Mouse (Mus musculus): Measurements from ENCODE around the gene Gtf2f2. TPM values are rescaled to one million over a fixed set of nuclear protein-coding genes. Genes with fewer than 3 reads are reported as not detected.

The Gtf2f2 gene
- 10 to 100 TPM; 25.0 to 27.4 TPM for total RNA-seq (2021)

DNA sequence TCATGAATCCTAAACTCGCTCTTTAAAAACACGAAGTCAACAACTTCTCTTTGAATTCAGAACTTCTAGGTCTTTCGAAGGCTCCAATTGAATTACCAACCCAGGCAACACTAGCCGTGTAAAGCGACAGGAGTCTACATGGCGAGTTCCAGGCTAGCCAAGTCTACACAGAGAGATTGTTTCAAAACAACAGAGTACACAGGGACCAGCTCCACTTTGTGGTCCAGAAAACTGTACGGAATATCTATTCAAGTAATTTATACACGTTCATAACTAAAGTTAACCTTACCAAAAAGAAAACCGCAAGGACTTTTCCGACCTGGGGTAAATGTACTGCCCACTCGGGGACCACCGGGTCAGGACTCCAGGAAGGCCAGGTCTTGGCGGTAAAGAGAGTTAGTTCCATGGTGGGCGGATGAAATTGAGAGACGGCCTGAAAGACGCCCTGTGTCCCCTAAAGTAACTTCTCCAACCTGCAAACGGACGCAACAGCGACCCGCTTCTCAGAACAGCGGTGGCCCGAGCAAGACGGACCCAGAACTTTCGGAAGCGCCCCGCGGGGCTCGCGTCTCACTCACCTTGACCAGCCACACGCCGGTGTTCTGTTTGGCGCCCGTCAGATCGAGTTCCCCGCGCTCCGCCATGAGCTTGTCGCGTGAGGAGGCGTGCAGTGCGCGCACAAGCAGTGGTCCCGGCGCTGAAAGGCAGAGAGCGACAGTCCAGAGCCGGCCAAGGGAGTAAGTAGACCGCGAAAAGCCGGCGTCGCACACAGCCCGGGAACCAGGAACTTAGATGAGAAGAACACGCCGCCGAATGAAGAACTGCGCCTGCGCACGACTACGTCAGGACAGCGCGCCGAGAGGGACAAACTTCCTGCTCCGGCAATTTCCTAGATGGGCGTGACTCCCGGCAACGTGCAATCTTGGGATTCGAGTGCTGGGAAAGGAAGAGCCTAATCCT, at the start of gene Gtf2f2:
Gene Gtf2f2 (minus strand): TSS at position 764 of the 960 bp plus-strand sequence.
- peak; percentile 98 for DNase-seq

- no peak for DNase-seq
These were observed 48.8 kb upstream of the Gtf2f2 start for GRCm38 (mm10) chr14:76059441-76059840.

GRCm38 (mm10) chr14:76053726-76054125, 43.1 kb upstream of the Gtf2f2 start:
- DNase-seq = peak; percentile 9

DNA sequence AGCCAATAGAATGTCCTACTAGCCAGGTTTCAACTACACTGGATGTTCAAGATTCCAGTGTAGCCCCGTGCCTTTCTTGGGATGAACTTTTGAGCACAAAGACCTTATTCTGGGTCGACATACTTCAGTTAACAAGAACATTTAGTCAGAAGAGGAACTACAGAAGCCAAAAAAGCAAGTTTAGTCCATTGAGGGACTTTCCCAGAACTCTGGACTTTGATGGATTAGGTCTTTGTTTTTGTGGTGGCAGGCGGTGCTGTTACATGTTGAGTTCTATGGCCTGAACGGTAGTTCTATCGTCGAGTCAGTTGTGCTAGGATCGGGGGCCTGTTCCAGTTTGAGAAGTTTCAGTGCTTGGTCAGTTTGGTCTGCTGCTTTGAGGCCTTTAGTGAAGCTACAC, 41.3 kb upstream of the Gtf2f2 start:
- no peak for DNase-seq

GRCm38 (mm10) chr14:76045767-76046166, 35.1 kb upstream of the Gtf2f2 start:
- no peak for DNase-seq

- DNase-seq = no peak
These were observed 33.5 kb upstream of the Gtf2f2 start for GRCm38 (mm10) chr14:76044164-76044557.

DNA sequence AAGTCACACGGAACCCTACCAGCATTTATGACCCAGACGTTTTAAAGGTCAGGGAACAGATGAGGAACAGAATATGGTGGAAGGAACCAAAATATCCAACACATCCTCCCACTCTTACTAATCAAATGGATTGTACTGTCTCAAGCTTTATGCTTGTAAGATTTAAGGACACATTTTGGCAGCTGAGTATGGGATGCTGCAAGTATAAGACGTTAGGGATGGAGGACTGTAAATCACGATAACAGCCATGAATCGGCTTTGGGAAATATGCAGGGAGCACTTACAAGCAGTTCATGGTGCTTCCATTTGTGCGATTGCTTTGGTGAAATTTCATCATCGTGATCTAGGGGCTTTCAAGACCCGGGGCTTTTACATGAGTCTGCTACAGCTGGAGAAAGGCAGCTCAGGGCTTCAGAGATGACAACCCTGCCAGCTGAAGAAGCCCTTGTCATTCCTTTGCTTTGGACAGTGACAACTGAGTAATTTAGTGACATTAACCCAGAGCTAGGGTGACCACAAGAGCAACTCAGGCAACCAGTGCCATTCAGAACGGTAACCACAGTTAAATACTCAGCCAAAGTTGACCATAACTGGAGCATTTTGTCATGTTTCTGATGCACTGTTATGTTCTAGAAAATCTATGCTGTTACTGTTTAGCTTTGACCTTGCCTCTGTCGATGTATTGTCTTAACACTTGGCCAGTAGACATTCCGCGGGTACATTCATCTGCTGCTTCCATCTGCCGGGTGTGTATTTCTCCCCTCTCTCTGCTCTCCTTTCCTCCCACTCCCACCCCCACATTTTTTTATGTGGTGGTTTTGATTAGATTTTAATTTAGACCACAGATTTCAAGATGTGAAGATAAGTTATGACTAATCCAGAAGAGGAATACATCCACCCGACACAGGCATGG, 32.8 kb upstream of the Gtf2f2 start:
- DNase-seq = no peak

GRCm38 (mm10) chr14:76033221-76033637, 22.6 kb upstream of the Gtf2f2 start:
- no peak for DNase-seq

DNA sequence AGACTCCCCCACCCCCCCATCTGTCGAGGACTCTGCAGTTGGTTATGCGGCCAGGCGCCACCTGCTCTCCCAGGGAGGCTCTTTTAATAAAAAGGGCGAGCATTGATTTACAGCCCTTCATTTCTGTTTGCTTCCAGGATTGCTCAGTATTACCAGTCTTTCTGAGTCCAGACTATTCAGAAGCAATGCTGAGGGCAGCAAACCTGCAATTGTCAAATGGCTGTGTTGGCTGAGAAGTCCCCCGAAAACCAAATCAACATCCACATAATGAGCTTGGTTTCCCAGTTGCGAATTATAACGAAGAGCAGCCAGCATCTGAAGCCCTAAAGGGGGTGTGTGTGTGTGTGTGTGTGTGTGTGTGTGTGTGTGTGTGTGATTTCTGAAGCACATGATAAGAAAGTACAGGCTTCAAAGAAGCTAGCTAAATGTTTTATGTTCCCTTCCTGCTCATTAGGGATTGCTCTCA, 22.0 kb upstream of the Gtf2f2 start:
- no peak for DNase-seq

DNA sequence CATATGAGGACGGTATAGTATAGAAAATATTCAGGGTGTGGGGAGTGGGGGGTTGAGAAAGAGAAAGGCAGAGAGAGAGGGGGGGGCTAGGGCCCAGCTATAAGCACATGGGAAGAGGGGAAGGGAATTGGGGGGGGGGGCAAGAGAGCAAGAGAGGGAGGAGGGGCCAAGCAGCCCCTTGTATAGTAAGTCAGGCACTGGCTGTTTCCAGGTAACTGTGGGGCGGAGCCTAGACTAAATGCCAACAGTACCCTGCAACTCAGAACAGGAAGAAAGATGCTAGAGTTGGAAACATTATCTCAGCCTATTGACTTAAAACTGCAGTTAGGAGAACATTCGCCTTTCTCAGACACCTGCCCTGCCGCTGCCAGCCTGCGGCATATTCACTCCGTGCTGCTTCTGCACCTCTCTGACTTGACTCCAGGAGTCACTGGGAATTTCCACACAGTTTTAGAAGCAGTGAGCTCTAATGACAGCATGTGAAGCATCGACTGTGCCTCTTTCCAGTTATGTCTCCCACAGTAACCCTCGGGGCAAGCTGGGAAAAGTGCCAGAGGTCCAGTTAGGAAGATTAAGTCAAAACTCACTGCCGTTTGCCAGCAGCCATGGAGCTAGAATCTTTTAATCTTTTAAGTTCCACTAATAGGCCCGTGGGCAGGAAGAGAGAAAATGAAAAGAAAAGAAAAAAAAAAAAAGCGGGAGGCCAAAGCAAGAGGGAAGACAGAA, 20.6 kb upstream of the Gtf2f2 start:
- peak; percentile 68 for DNase-seq

GRCm38 (mm10) chr14:76024641-76025040, 14.0 kb upstream of the Gtf2f2 start:
- no peak for DNase-seq

DNA sequence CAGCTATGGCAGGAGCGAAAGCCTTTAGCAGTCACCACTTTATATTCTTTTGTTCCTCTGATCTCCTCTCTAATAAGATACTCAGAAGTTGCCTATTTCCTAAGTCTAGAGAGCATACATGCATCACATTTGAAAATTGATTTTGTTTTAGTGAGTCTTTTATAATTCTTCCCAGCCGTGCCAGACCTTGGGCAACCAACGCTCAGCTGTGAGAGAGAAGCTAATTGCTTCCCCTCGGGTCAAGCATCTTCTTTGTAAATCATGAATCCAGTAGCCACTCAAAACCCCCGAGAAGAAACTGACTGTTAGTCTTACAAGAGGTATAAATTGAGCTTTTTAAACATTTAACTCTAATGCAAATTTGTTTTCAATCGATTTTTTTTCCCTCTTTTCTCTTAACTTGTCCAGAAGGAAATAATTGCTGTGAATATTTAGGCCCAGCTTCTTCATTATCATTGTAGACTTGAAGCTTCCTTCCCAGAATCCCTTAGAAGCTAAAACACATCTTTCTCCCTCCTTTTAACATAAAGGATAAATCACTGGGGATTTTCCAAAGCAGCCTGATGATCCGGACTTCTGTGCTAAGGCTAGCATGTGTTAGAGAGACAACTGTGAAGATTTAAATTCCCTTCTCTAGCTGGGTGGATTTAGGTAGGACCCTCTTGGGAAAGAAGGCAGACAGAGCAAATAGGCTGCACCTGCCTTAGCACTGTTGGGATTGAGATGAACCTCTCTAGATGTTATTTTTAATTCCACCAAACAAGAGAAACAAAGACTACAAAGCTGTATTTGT, 10.5 kb upstream of the Gtf2f2 start:
- DNase-seq = no peak

DNA sequence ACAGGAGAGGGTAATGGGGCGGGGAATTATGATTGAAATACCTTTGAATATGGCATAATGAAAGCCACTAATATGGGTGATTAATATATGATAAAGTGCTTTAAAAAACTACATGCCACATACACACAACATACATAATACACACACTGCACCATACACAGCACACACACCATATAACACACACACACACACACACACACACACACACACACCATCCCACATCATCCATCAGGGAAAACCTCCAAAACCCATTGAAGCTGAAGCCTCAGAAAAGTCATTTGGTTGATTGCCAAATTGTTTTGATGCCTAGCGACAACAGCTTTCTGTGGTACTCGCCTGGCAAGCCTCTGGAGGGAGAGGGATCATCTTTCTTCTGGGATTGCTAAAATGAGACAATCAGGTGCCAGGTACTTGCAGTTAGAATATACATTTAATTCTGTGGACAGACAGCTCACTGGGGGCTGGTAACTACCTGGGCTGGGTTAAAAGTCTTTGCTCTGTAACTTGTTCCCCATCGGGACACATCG, 9.7 kb upstream of the Gtf2f2 start:
- DNase-seq = no peak

DNA sequence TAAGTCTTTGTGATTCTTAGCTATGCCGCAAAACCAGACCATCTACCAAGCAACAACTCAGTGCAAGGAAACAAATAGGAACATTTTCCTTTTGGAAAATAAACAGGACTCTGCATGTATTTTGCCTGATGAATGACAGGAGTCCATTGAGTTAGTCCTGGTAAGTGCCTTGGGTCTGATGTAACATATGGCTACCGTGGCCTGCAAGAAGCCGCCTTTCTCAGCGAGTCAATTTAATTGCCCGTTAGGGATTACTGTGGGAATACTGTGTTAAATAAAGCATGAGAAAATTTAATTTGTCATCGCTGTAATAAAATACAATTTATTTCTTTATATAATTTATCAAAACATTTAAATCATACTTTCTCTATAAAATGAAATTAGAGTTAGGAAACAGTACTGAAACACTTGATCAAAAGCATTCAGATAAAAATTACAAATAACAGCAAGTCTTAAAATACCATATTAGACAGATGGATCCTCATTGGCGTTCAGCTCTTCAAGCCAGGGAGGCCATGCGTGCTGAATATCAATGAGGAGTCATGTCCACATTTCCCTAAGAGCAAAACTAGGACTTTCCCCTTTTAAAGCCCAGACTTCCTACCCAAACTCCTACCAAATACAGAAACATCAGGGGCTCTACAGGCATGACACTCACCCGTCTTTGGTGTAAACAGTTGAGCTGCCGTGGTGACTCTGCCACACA, 7.3 kb upstream of the Gtf2f2 start:
- DNase-seq = no peak

GRCm38 (mm10) chr14:76014331-76014730, 3.7 kb upstream of the Gtf2f2 start:
- no peak for DNase-seq

DNA sequence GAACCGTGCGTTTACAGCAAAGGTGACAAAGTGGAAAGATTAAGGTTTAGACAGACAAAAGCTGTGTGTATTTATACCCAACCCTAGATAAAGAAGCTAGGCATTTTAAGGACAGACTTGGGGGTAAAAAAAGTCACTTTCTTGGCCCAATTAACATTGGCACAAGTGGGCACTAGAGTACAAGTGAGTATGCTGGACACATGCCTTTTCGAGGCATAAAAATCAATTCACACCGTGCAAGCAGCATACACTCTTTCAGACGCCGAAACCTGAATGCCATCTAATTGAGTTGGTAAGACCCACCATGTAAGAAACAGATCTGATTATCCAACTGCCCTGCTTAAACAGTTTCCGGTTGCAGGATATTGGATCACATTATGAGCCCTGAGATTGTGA, 395 bp upstream of the Gtf2f2 start:
- DNase-seq = no peak

GRCm38 (mm10) chr14:76009185-76009584, 1.5 kb downstream of the Gtf2f2 start:
- no peak for DNase-seq

DNA sequence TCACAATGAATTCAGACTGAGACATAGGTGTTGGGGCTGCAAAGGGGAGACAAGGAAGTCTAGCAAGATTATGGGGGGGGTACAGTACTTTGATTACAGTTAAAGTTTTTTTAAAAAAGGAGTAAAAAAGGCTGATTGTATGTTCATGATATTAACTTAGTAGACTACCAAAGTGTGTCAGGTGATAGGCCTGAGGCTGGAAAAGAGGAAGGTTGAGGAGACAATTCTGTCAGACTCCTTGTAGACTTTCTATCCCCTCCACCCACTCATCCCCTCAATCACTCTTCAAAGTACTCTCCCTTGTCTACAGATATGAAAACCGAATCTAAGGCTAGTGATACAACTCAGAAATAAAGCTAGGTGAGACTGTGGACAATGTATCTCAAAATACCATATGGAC, 2.5 kb downstream of the Gtf2f2 start:
- DNase-seq = no peak

DNA sequence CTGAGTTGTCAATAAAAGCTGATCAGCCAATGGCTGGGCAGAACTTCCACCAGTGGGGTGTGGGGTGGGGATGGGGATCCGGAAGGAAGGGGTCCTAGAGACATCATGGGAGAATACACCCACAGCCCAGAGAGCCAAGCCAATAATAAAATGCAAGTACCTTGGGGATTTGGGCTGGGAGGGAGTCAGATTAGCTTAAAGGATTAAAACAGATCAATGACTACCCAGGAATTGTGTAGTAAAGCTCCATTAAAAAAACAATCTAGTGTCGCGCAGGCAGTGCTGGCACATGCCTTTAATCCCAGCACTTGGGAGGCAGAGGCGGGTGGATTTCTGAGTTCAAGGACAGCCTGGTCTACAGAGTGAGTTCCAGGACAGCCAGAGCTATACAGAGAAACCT, 5.7 kb downstream of the Gtf2f2 start:
- DNase-seq = no peak

GRCm38 (mm10) chr14:76001781-76002180, 8.9 kb downstream of the Gtf2f2 start:
- DNase-seq = no peak

- DNase-seq = no peak
These were observed 12.6 kb downstream of the Gtf2f2 start for GRCm38 (mm10) chr14:75998082-75998481.

Measured in heart, postnatal 4 days (tissue).